Comparison of ENCODE assay signal across 7 mouse cellular contexts in the genomic region with DNA sequence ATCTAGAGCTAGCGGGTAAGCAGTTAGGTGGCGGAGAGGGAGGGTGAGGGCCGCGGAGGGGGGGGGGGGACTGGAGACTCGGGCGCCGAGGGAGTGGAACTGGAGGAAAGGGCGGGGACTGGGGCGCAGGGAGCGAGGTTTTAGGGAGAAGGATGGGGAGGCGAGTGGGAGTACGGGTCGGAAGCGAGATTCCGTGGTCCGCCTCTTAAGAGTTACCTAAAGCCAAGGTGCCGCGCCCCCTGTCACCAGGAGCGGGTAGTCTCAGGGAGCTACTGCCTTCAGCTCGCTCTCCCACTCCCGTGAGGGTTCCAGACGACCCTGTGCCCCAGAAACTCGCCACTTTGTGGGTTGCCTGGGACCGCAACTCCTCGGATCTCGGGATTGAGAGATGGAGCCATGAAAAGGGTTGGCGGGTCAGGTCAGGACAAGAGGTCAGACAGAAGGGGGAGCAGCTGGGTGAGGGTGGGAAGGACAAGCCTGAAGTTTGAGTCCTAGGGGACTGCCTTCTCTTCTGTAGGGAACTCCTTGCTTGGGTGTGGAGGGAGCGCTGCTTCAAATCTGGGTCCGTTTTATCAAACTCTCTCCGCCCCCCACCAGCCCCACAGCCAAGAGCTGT. TPM values are rescaled to one million over a fixed set of nuclear protein-coding genes. Genes with fewer than 3 reads are reported as not detected.
DNase-seq lines count a peak whose midpoint lies in the region; ATAC-seq and TF ChIP-seq lines count a peak whose summit lies in the region.

No protein-coding gene starts in this region.

- peaks cover 68% of the 10 kb centered on the region for H3K4me1 ChIP-seq in hindbrain, embryonic 10.5 days (replicated peaks)
- H3K4me1 ChIP-seq in liver, embryonic 14.5 days (replicated peaks; ENCODE audit: control insufficient read depth in 2 of 2, insufficient read depth in 2 of 2, low read length in 1 of 2), result peaks cover 21 to 28% of the 10 kb centered on the region in 2 experiments
- peaks cover 26% of the 10 kb centered on the region; the same call in 1 of the 2 replicates for H3K4me1 ChIP-seq in neural tube, embryonic 14.5 days (ENCODE audit: control insufficient read depth, insufficient read depth, low read length)

- H3K4me2 ChIP-seq in liver, embryonic 14.5 days (ENCODE audit: low read depth), result peak overlapping the region; percentile 98
- H3K4me2 ChIP-seq in neural tube, embryonic 14.5 days (ENCODE audit: low read depth, low read length), result peak overlapping the region; percentile 83

- peak overlapping the region; percentile 79 for H3K4me3 ChIP-seq in hindbrain, embryonic 10.5 days
- H3K4me3 ChIP-seq in liver, embryonic 14.5 days (ENCODE audit: insufficient read depth in 1 of 2, low read depth in 2 of 2, low read length in 2 of 2), result peak overlapping the region; percentile 66 to 77
- peak overlapping the region; percentile 52 for H3K4me3 ChIP-seq in neural tube, embryonic 14.5 days (ENCODE audit: low read depth, low read length)

- no peak for TF ChIP-seq EP300 in liver, embryonic 14.5 days (IDR thresholded peaks at IDR 0.05; ENCODE audit: low read depth)

- H3K36me3 ChIP-seq in hindbrain, embryonic 10.5 days, result peaks cover 25% of the 10 kb centered on the region
- no peaks in the 10 kb centered on the region; the same call in 1 of the 2 replicates for H3K36me3 ChIP-seq in liver, embryonic 14.5 days (replicated peaks; ENCODE audit: control insufficient read depth, insufficient read depth, low read depth)
- H3K36me3 ChIP-seq in neural tube, embryonic 14.5 days (ENCODE audit: control insufficient read depth, insufficient read depth, low read length), result peaks cover 2% of the 10 kb centered on the region; the same call in 1 of the 2 replicates

- H3K9ac ChIP-seq in liver, embryonic 14.5 days (replicated peaks), result peak overlapping the region; percentile 85
- H3K9ac ChIP-seq in neural tube, embryonic 14.5 days (replicated peaks; ENCODE audit: low read depth, low read length), result peak overlapping the region; percentile 39

- no peak for ATAC-seq in liver, embryonic 14.5 days (ENCODE audit: insufficient read depth)
- no peak for ATAC-seq in neural tube, embryonic 14.5 days (ENCODE audit: low read depth)

- H3K27ac ChIP-seq in hindbrain, embryonic 10.5 days, result peak overlapping the region; percentile 92
- no peak overlapping the region for H3K27ac ChIP-seq in liver, embryonic 14.5 days
- H3K27ac ChIP-seq in neural tube, embryonic 14.5 days (ENCODE audit: low read depth, low read length), result no peak overlapping the region

- DNase-seq in ovary, postnatal 10 days (ENCODE audit: low spot score), result peak; percentile 44
- DNase-seq in ovary, postnatal 14 days (ENCODE audit: low spot score), result no peak
- DNase-seq in cerebellum, postnatal 10 days, result peak; percentile 68 to 69
- no peak for DNase-seq in hindbrain, embryonic 10.5 days (ENCODE audit: low spot score)
- DNase-seq in liver, embryonic 14.5 days (ENCODE audit: low read depth in 3 of 3, low spot score in 3 of 3), result peak in 1 of 3 experiments; percentile 35
- DNase-seq in layer of hippocampus, adult 8-10 months (ENCODE audit: low spot score in 2 of 2), result no peak

- peak; percentile 51 for TF ChIP-seq CTCF in liver, embryonic 14.5 days (IDR thresholded peaks at IDR 0.05; ENCODE audit: low read depth)

- no peaks in the 10 kb centered on the region for H3K9me3 ChIP-seq in hindbrain, embryonic 10.5 days
- no peaks in the 10 kb centered on the region for H3K9me3 ChIP-seq in liver, embryonic 14.5 days (ENCODE audit: control insufficient read depth, low read length)
- H3K9me3 ChIP-seq in neural tube, embryonic 14.5 days (ENCODE audit: control insufficient read depth, low read length), result no peaks in the 10 kb centered on the region

- WGBS in hindbrain, embryonic 10.5 days, result under 1% methylated on average over 28 of the region's 30 CpGs
- under 1% methylated on average over 27 of the region's 30 CpGs for WGBS in liver, embryonic 14.5 days (ENCODE audit: insufficient replicate concordance)
- under 1% methylated on average over 26 of the region's 30 CpGs for WGBS in neural tube, embryonic 14.5 days

- peaks cover 23% of the 10 kb centered on the region for H3K27me3 ChIP-seq in hindbrain, embryonic 10.5 days (ENCODE audit: insufficient read depth, poor library complexity, severe bottlenecking)
- H3K27me3 ChIP-seq in liver, embryonic 14.5 days (ENCODE audit: control insufficient read depth, insufficient read depth, low read length), result no peaks in the 10 kb centered on the region
- H3K27me3 ChIP-seq in neural tube, embryonic 14.5 days (ENCODE audit: control insufficient read depth, insufficient read depth, low read length), result no peaks in the 10 kb centered on the region

RNA-seq across cellular contexts. Expression of gene Slc4a2, which starts 1.9 kb away (rescaled TPM):
- 33.5 and 39.7 TPM in 2 replicates for polyA plus RNA-seq in hindbrain, embryonic 10.5 days (2016; fragmentation: Nextera tagmentation; extraction: Ambion mirVana)
- 11.6 and 12.9 TPM in 2 replicates for polyA plus RNA-seq in liver, embryonic 14.5 days (2012; rRNA removed)
- polyA plus RNA-seq in liver, embryonic 14.5 days (2014; fragmentation: Nextera tagmentation; extraction: Ambion mirVana), result 5.6 and 6.0 TPM in 2 replicates
- 11.2 and 13.8 TPM in 2 replicates for polyA plus RNA-seq in neural tube, embryonic 14.5 days (2014; fragmentation: Nextera tagmentation; extraction: Ambion mirVana)
- 10 to 100 TPM; 28.8 to 38.8 (median 33.5) TPM for total RNA-seq in layer of hippocampus, adult 8-10 months (2022)

RNA-seq across cellular contexts. Expression of gene Cdk5, which starts 2.2 kb away (rescaled TPM):
- 46.4 and 61.4 TPM in 2 replicates for polyA plus RNA-seq in hindbrain, embryonic 10.5 days (2016; fragmentation: Nextera tagmentation; extraction: Ambion mirVana)
- polyA plus RNA-seq in liver, embryonic 14.5 days (2012; rRNA removed), result 9.9 and 10.3 TPM in 2 replicates
- 8.2 and 8.9 TPM in 2 replicates for polyA plus RNA-seq in liver, embryonic 14.5 days (2014; fragmentation: Nextera tagmentation; extraction: Ambion mirVana)
- polyA plus RNA-seq in neural tube, embryonic 14.5 days (2014; fragmentation: Nextera tagmentation; extraction: Ambion mirVana), result 119 and 126 TPM in 2 replicates
- 100 to 1,000 TPM; 120 to 139 (median 128) TPM for total RNA-seq in layer of hippocampus, adult 8-10 months (2022)

RNA-seq across cellular contexts. Expression of gene Asic3, which starts 12.3 kb away (rescaled TPM):
- 0.20 and 0.54 TPM in 2 replicates for polyA plus RNA-seq in hindbrain, embryonic 10.5 days (2016; fragmentation: Nextera tagmentation; extraction: Ambion mirVana)
- not detected in 2 replicates for polyA plus RNA-seq in liver, embryonic 14.5 days (2012; rRNA removed)
- polyA plus RNA-seq in liver, embryonic 14.5 days (2014; fragmentation: Nextera tagmentation; extraction: Ambion mirVana), result not detected in 2 replicates
- polyA plus RNA-seq in neural tube, embryonic 14.5 days (2014; fragmentation: Nextera tagmentation; extraction: Ambion mirVana), result 0.58 and 3.0 TPM in 2 replicates
- total RNA-seq in layer of hippocampus, adult 8-10 months (2022), result under 1 TPM in 3 of 4 experiments, not detected in 1; 0.43 to 0.48 (median 0.45) TPM

RNA-seq across cellular contexts. Expression of gene Fastk, which starts 19.6 kb away (rescaled TPM):
- polyA plus RNA-seq in hindbrain, embryonic 10.5 days (2016; fragmentation: Nextera tagmentation; extraction: Ambion mirVana), result 114 and 127 TPM in 2 replicates
- 59.9 and 82.4 TPM in 2 replicates for polyA plus RNA-seq in liver, embryonic 14.5 days (2012; rRNA removed)
- 40.8 and 47.2 TPM in 2 replicates for polyA plus RNA-seq in liver, embryonic 14.5 days (2014; fragmentation: Nextera tagmentation; extraction: Ambion mirVana)
- 93.2 and 97.7 TPM in 2 replicates for polyA plus RNA-seq in neural tube, embryonic 14.5 days (2014; fragmentation: Nextera tagmentation; extraction: Ambion mirVana)
- 100 to 1,000 TPM; 131 to 154 (median 134) TPM for total RNA-seq in layer of hippocampus, adult 8-10 months (2022)

RNA-seq across cellular contexts. Expression of gene Tmub1, which starts 22.1 kb away (rescaled TPM):
- polyA plus RNA-seq in hindbrain, embryonic 10.5 days (2016; fragmentation: Nextera tagmentation; extraction: Ambion mirVana), result 32.7 and 38.4 TPM in 2 replicates
- 5.3 and 7.6 TPM in 2 replicates for polyA plus RNA-seq in liver, embryonic 14.5 days (2012; rRNA removed)
- polyA plus RNA-seq in liver, embryonic 14.5 days (2014; fragmentation: Nextera tagmentation; extraction: Ambion mirVana), result 4.0 and 6.5 TPM in 2 replicates
- 63.9 and 68.0 TPM in 2 replicates for polyA plus RNA-seq in neural tube, embryonic 14.5 days (2014; fragmentation: Nextera tagmentation; extraction: Ambion mirVana)
- total RNA-seq in layer of hippocampus, adult 8-10 months (2022), result 10 to 100 TPM; 19.0 to 23.5 (median 19.7) TPM

Comparison
In these comparisons a context has a peak if more than half of its experiments do, and no peak if none do; other contexts are left out.
1. DNase-seq: peak in ovary, postnatal 10 days (single experiment) and cerebellum, postnatal 10 days (2 of 2); none in ovary, postnatal 14 days (single experiment), hindbrain, embryonic 10.5 days (single experiment) and layer of hippocampus, adult 8-10 months (0 of 2).
2. Peak in every context shown above with its lines, with median percentiles within 50 percentile points of each other: H3K4me3 ChIP-seq.